Mouse (Mus musculus) embryo, embryonic 10 days (tissue): ENCODE results near the gene Emsy.

ENCODE experiments used
- DNase-seq: peaks from one replicate; pipeline ENCODE4 v3.0.0-alpha.2; 2015; ENCODE audit warnings: low spot score

Gene Emsy

GRCm38 (mm10) chr7:98667956-98668746, 11.6 kb upstream of the Emsy start:
- DNase-seq, result peak; percentile 24

DNA sequence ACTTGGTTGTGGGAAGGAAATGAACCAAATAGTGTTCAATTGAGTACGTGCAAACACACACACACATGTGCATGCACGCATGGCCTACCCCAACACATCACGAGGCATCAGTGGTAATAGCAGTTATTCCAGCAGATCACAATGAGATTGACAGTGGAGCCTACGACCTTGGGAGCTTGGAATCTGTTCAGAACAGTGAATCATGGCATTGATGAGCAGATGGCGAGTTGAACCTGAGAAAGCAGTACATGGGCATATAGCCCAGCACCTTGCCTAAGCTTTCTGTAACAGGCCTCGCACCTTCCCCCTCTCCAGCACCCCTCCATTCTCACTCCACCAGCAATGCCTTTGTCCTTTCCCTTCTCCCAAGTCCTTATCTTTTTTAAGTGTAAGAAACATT, 9.1 kb upstream of the Emsy start:
- DNase-seq, result no peak

DNA sequence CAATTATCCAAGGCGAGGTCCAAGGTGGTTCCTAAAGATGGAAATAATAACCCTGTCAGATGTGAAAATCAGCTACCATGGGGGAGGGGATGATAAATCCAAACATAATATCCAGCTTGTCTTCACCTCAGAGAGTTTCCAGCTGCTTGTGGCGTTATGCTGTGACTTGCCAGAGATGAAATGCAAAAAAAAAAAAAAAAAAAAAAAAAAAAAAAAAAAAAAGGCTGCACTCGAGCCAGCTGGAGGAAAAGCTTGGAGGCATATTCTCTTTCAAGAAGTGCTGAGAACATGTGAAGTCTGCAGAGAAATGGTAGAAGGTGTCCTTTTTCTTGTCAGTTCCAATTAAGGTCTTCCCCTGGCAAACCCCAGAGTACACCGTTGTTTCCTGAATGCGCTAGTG, 8.6 kb upstream of the Emsy start:
- no peak for DNase-seq

GRCm38 (mm10) chr7:98655681-98656530, 677 bp downstream of the Emsy start:
- DNase-seq, result peak; percentile 87

DNA sequence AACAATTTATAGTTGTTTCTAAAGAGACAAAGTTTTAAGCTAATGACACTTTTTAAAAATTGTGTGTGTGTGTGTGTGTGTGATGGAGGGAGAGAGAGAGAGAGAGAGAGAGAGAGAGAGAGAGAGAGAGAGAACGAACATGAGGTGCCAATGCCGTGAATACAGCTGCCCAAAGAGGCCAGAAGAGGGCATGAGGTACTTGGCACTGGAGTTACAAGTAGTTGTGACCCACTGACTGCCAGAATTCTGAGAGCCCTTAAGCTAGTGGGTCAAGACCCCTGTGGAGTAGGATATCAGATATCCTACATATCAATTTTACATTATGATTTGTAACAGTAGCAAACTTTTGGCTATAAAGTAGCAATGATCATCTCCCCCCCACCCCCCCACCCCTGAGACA, 4.9 kb downstream of the Emsy start:
- DNase-seq, result no peak

- peak; percentile 17 for DNase-seq
Measured at GRCm38 (mm10) chr7:98644238-98644637, 12.3 kb downstream of the Emsy start.

GRCm38 (mm10) chr7:98636607-98637006, 20.0 kb downstream of the Emsy start:
- DNase-seq, result no peak

GRCm38 (mm10) chr7:98633032-98633431, 23.6 kb downstream of the Emsy start:
- no peak for DNase-seq

DNA sequence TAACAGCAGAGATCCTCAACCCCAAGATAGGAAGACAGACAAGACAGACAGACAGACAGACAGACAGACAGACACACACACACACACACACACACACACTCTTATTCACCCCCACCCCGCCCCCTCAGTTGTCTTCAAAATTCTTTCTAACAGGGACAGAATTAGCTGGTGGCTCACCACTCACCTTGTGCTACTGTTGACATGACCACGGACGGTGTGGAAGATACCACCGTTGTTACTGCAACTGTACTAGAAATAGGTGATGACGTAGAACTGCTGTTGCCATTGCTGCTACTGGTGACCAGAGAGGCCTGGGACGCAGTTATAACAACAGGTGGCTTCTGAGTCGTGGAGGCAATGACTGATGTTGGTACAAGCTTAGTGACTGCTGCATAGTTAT, 26.6 kb downstream of the Emsy start:
- DNase-seq, result no peak

DNA sequence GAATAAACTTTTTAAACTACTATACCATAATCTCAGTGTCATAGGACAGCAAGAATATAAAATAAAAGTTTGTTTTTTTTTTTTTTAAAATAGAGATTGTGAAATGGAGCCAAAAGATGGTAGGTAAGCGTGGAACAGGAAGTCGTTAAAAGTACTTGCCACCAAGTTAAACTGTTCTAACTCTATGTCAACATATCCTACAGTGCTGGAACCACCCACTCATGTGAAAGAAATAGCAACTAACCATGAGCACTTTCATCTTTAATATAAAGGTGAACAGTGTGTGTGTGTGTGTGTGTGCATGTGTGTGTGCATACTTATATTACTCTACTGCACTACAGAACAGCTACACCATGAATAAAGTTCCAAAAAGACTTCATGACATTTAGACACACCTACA, 38.8 kb downstream of the Emsy start:
- DNase-seq, result no peak

DNA sequence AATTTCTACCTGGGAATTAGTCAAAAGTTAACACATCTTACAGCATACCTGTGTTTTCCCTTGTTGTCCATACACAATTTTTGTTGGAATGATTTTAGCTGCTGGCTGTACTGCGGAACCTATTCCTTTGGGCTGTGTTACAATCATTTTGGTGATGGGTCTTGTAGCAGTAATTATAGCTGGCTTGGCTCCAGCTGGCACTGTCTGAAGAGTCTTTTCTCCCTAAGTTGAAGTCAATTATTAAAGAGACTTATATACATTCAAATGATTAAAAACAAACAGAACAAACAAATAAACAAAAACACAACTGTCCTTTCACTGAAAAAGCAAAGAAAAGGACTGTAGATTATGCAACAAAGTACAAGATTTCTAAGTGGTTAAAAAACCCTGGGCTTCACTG, 43.6 kb downstream of the Emsy start:
- no peak for DNase-seq

GRCm38 (mm10) chr7:98608520-98608919, 48.1 kb downstream of the Emsy start:
- no peak for DNase-seq

- DNase-seq, result no peak
Measured at GRCm38 (mm10) chr7:98607158-98607557, 49.4 kb downstream of the Emsy start.

GRCm38 (mm10) chr7:98601715-98602114, 54.9 kb downstream of the Emsy start:
- DNase-seq, result no peak

- no peak for DNase-seq
Measured at GRCm38 (mm10) chr7:98597402-98597801, 59.2 kb downstream of the Emsy start.

DNA sequence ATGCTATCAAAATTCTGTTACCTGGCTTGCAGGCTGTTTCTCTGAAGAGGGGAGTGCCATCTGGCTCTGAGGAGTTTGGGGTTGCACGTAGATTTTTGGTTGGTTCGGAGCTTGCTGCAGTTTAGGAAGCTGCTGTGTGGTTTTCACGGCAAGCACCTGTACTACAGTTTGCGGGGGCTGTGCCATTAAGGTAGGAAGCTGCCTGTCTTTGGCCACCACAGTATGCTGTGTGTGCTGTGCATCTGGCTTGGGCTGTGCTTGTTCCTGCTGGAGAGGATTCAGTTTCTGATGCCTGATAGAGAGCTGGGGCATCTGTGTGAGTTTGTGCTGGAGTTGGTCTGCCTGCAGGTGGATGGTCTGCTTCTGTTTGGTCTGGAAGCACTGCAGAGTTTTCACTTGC, 61.9 kb downstream of the Emsy start:
- no peak for DNase-seq

- DNase-seq, result no peak
Measured at GRCm38 (mm10) chr7:98593276-98593675, 63.3 kb downstream of the Emsy start.

- DNase-seq, result peak; percentile 37
Measured at GRCm38 (mm10) chr7:98589028-98589427, 67.6 kb downstream of the Emsy start.

GRCm38 (mm10) chr7:98586313-98586712, 70.3 kb downstream of the Emsy start:
- no peak for DNase-seq

DNA sequence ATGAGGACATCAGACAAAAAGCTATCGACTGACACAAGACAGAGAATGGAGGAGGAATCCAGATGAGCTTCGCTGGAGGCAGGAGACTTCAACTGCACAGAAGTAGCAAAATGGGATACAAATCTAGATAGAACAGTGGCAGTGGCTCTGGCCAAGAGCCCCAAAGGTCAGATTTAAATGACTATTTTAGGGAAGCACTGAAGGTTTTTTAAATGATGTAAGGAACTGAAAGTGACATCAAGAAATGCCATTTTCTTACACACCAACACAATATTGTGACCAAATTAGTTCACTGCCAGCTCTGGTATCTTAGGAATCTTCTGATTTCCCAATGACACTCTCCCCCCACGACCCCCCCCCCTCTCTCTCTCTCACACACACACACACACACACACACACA, 72.0 kb downstream of the Emsy start:
- no peak for DNase-seq

GRCm38 (mm10) chr7:98581266-98581665, 75.3 kb downstream of the Emsy start:
- DNase-seq, result no peak

- DNase-seq, result no peak
Measured at GRCm38 (mm10) chr7:98580441-98580840, 76.1 kb downstream of the Emsy start.

- DNase-seq, result no peak
Measured at GRCm38 (mm10) chr7:98579731-98580130, 76.9 kb downstream of the Emsy start.
